Mouse (Mus musculus) liver, adult 2 months (tissue): Measurements from ENCODE around the gene Nfat5.

Experiments
- CTCF ChIP-seq: fragments of 200-500 bp; IDR thresholded peaks from 2 replicates; pipeline ENCODE4 v1.5.1; 2011; ENCODE audit warnings: low read depth, low read length, control low read depth
- POLR2A ChIP-seq: fragments of 200-500 bp; IDR thresholded peaks from 2 replicates; pipeline ENCODE4 v1.6.1; 2011; ENCODE audit warnings: low read length, control low read depth; ENCODE audit not compliant: insufficient read depth; ENCODE audit errors: extremely low read depth

DNA sequence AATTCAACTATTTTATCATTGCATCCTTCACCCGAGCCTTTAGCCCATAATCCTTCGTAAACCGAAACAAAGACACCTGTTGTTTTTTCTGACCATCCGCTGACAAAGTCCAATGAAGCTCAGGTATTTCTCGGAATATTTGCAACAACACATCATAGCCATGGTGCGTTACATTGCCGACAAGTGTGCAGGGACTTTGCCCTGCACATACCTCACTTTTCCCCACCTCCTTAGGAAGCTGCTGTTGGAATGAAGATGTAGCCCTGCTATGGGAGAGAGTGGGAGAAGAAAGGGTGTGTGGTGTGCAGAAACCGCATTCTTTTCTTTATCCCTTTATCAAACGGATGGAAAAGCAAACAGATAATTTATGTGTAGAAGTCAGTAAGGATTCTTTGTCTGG, 6.6 kb upstream of the Nfat5 start:
- no peak for TF ChIP-seq POLR2A
- no peak for TF ChIP-seq CTCF
